In the genomic region with DNA sequence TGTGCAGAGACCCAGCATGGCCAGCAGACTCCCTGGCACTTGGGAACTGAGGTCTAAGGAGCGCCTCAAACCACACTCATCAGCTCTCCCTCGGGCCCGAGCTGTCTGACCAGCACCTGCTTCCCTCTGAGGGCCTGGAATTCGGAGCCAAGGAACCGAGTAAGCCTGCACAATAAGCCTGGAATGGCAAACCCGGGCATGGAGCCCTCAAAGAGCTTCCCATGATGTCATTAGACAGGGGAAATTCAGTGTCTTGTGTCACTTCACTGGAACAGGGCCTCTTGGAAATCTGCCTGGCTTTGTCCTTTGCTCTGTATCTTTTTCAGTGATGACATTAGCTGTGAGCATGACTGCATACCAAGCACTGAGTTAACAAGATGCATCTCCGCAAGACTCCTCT, we compare ENCODE assay signal across 7 mouse cellular contexts. TPM values are rescaled to one million over a fixed set of nuclear protein-coding genes. Genes with fewer than 3 reads are reported as not detected.
DNase-seq lines count a peak whose midpoint lies in the region; TF ChIP-seq lines count a peak whose summit lies in the region.

No protein-coding gene starts in this region.

- intact Hi-C loops in heart, postnatal 25 days (cut with DNase I), result loop anchor here (5.0 kb wide), 1 partner anchor 42 kb away; no protein-coding TSS in a partner anchor

- DNase-seq in kidney, postnatal 25 days, result peak; percentile 39 to 43
- no peak for DNase-seq in kidney, adult 8-10 months
- peak; percentile 58 for DNase-seq in brain, embryonic 14.5 days (ENCODE audit: low read depth)
- peak; percentile 60 to 69 for DNase-seq in cerebellum, postnatal 25 days
- DNase-seq in heart, postnatal 25 days (ENCODE audit: low spot score), result peak; percentile 23
- no peak for DNase-seq in adrenal gland, postnatal 25 days
- no peak for DNase-seq in embryo, embryonic 11 days

- no peak for TF ChIP-seq CTCF in brain, embryonic 14.5 days (IDR thresholded peaks at IDR 0.05; ENCODE audit: borderline replicate concordance, extremely low read depth, insufficient read depth, insufficient read length)

- TF ChIP-seq POLR2A in brain, embryonic 14.5 days (IDR thresholded peaks at IDR 0.05; ENCODE audit: borderline replicate concordance, extremely low read depth, insufficient read depth, insufficient read length, poor library complexity, severe bottlenecking), result no peak

RNA-seq across cellular contexts. Expression of gene Usp12, which starts 44.5 kb away (rescaled TPM):
- polyA plus RNA-seq in brain, embryonic 14.5 days (2012; rRNA removed), result 19.5 and 27.6 TPM in 2 replicates
- total RNA-seq in heart, postnatal 25 days (2021), result 10 to 100 TPM; 15.3 to 16.6 TPM
- 29.6 and 33.4 TPM in 2 replicates for total RNA-seq in adrenal gland, postnatal 25 days (2021)

Comparison
In these comparisons a context has a peak if more than half of its experiments do, and no peak if none do; other contexts are left out.
1. DNase-seq: peak in kidney, postnatal 25 days (2 of 2), brain, embryonic 14.5 days (single experiment), cerebellum, postnatal 25 days (2 of 2) and heart, postnatal 25 days (single experiment); none in kidney, adult 8-10 months (0 of 2), adrenal gland, postnatal 25 days (single experiment) and embryo, embryonic 11 days (single experiment).